Mouse (Mus musculus): Measurements from ENCODE around the gene Fam189b.
"Not testable (repeated sequence)": the region's sequence is repeated elsewhere in the genome, so short reads cannot be mapped to it uniquely, and the experiment has no call there.

Fam189b gene

DNA sequence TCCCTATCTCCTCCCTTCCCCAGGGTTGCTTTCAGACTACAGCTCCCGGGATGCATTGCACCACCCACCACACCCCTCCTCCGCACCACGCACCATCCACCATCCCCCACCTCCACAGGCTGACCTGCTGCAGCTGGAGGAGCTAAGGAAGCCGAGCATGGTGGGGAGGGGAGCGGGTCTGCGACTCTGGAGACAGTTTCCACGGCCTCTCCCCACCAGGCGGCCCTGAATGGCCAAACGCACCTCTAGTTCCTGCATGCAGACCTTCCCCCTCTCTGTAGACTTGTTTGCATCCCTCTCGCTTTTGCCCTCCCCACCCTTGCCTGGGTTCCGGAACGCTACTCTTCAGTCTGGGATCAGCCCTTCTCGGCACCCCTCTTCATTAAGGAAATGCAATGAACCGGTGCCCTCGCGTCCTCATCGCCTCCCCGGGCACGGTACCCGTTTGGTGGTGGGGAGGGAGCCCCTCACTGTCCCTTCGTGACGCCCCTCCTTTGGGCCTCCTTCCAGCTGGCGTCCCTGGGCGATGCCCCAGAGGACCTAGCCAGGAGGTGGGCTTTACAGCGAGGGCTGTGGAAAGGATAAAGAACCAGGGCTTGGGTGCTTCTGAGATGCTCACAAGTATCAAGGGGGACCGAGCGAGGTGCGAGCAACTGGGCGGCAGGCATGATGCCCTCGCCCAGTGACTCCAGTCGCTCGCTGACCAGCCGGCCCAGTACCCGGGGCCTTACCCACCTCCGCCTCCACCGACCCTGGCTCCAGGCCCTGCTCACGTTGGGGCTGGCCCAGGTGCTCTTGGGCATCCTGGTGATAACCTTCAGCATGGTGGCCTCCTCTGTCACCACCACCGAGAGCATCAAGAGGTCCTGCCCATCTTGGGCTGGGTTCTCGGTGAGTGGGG lies at the start of gene Fam189b:
Gene Fam189b (plus strand): TSS at position 86 of the 901 bp plus-strand sequence.
- peak; percentile 86 for DNase-seq (ENCODE audit: low spot score)

DNA sequence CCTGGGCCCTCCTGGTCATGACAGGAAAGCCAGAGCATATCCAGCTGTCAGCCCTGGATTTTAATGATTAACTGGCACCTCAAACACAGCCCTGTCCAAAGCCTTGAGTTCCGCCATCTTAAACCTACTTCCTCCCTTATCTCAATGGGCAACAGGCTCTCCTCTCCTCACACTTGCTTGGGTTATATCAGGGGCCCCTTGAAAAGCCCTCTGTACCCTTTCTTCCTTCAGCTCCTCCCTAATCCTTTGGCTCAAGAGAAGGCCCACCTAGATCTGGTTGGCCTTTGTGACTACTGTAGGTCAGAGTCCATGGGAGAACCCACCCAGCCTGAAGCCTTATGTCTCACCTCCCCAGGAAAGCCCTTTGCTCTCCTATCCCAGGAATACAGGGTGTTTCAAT lies 49.2 kb upstream of the Fam189b start:
- DNase-seq (ENCODE audit: low spot score): no peak

DNA sequence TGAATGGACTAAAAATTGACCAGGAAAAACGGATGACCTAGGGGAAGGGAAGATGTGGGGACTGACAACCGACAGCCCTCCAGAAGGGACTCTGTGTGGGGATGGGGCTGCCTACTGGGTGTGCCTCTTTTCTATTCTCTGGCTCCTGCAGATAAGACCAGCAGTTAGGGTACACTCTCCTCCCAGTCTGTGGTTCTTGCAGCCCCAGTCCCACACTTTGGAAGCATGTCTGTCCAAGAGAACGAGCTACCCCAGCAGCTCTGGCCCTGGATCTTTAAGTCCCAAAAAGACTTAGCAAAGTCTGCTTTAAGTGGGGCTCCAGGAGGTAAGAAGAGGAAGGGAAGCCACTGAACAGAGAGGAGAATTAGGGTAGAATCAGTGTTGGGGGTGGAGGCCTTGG lies 47.0 kb upstream of the Fam189b start, which contains the start of gene Pklr:
Gene Pklr (plus strand): TSS at position 185 of the 400 bp plus-strand sequence.
- no peak for DNase-seq (ENCODE audit: low spot score)

DNA sequence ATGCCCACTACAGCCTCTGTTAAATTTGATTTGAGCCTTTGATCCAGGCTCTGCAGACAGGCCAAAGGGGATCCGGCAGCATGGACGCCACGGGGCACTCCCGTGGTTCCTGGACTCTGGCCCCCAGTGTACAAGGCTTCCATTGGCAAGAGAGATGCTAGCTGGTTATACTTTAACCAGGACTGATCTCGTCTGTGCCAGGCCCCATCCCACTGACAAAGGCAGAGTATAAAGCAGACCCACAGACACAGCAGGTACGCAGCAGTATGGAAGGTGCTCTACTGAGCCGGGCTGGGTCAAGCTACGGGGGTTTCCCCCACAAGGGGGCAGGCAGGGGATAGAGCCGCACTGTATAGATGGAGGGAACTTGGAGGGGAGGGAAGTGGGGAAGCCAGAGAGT lies 46.6 kb upstream of the Fam189b start:
- DNase-seq (ENCODE audit: low spot score): peak; percentile 24

DNA sequence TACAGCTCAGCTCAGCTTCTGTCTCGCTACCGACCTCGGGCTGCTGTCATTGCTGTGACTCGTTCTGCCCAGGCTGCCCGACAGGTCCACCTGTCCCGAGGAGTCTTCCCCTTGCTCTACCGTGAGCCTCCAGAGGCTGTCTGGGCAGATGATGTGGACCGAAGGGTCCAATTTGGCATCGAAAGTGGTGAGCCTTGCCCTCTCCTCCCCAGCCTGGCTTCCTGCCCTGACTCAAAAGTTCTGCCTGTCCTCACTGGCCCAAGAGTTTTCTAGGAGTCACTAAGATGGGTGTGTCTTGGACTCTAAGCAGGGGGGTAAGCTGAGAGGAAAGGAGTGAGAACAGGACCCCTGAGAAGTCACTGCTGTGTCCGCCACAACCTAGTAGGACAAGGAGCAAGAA lies 38.1 kb upstream of the Fam189b start:
- no peak for DNase-seq (ENCODE audit: low spot score)

DNA sequence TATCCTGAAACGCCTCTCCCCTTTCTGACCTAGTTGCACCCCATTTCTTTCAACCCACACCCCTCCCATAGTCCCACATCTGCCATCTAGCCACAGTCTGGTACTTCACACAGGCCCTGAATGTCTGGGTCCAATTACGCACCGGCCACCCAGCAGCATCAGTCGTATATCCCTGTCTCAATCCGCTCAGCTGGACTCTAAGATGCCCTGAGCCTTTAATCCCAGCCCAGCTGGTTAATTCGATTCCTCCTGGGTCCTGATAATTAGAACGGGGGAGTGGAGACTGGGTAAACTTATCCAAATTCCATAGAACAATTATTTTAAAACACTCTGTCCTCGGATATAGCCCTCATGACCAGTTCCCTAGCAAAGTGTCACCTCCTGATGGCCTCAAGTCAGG lies 37.4 kb upstream of the Fam189b start:
- DNase-seq (ENCODE audit: low spot score): peak; percentile 39

DNA sequence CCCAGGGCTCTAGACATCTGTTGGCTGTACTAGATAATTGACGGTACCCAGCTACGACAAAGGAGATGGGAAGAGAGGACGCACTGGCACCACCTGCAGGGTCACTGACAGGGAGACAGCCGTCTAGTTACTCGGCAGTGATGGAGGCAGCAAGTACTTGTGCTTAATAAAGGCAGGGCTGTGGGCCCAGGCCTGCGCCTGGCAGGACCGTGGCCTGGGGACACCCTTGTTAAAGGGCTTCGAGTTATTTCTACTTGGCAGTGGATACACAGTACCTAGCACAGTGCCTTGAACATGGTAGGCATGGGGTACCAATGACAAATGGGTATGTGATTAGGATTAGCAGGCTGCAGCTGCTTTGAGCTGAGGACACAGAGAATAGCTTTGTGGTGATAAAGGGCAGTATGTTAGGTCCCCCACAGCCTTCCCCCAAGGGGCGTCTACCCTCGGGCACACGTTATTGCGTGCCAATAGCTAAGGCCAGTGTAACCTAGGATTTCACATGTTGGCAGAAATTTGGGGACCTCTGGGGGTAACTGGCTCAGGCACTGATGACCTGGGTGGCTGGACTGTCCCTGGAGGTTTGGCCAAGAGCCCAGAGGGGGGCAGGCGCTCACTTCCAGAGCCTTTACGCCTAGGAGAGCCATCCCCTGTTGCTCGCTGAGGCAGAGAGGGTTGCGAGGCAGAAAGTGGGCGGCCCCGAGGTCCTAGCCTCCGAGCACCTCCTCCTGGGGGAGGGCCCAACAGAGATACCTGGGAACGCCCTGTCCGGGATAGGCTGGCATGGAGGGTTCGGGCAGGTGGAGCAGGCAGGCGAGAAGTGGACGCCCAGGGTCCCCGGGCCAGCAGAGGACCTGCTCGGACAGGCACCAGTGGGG lies 35.6 kb upstream of the Fam189b start:
- no peak for DNase-seq (ENCODE audit: low spot score)

DNA sequence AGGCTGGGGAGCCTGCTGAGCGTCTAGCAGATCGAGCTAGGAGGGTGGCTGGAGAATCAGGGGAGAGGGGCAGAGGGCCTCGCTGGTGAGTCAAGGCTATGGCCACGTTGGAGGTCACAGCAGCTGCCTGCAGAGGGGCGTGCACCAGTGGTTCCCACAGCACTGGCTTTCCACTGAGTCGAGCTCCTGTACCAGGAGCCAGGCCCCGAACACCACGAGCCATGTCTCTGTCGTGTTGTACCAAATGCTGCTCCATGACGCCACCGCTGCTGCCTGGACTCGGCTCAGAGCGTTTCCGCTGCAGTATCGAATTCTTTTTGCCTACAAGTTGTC lies 35.0 kb upstream of the Fam189b start:
- no peak for DNase-seq (ENCODE audit: low spot score)

DNA sequence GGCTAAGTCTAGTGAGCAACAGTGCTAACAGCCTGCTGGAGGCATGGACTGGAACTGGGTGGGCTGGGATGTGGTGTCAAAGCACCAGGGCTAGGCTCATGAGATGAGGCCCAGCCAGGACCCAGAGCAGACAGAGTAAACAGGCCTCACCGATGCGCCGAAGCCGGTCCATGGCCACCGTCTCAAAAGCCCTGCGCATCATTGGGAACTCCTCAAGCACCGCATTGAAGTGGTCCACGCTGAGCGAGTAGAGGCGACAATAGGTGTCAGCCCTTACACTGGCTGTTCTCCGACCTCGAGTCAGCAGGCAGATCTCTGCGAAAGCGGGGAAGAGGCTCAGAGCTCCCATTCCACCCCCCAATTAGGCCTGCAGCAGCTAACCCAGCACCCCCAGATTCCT lies 34.4 kb upstream of the Fam189b start:
- no peak for DNase-seq (ENCODE audit: low spot score)

DNA sequence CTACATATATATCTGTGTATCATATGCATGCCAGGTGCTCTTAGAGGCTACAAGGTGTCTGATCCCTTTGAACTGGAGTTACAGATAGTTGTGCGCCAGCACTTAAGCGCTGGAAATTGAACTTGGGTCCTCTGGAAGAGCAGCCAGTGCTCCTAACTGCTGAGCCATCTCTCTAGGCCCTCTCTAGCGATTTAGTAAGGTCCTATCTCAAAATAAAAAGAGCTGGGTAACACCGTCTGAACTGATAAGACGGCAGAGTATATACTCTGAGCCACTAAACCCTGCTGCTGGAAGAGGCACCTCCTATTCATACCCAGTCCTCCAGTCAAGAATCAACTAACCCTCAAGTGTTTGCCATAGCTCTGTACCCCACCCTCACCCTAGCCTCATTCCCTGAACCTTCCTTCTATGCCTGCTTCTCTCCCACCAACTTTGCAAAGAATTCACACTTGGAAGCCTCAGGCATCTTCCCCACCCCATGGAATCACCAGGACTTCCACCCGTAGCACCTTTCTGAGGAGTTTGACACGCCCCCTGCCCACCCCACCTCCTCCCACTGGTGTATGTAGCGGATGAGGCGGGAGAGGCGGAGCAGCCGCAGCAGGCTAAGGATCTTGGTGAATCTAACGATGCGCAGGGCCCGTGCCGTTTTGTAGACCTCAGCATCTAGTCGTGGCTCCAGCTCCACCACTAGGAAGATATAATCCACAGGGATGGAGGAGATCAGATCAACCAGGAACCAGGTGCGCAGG lies 30.7 kb upstream of the Fam189b start:
- DNase-seq (ENCODE audit: low spot score): no peak

DNA sequence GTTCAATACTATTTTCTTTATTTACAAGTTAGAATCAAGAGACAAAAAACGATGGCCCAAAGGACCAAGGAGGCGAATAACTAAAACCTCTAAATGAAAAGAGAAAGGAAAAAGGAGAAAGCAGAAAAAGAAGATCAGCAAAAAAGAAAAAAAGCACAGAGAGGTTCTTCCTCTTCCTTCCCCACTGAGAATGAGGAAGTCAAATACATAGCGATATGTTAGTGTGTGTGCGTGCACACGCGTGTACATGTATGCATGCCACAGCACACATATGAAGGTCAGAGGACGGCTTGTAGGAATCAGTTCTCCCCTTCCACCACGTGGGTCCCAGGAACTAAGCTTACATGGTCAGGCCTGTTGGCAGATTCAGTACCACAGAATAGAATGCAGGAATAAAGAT lies 26.0 kb upstream of the Fam189b start:
- DNase-seq (ENCODE audit: low spot score): no peak

DNA sequence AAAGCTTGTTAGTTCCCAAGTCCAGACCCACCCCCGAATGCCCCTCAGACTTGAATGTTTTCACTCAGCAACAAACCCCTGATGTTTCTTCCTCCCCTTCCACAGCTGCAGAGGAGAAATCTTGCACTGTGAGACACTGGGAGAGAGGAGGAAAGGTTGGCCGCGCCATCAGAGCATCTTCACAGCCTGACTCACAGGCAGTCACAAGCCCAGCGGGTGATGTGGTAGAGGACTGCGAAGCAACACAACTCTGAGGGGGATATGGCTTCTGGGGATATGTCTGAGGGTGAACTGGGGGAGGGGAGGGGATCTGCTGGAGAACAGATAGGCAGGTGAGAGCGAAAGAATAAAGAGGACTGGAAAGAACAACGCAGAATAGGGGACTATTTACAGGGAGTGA lies 24.3 kb upstream of the Fam189b start:
- DNase-seq (ENCODE audit: low spot score): no peak

DNA sequence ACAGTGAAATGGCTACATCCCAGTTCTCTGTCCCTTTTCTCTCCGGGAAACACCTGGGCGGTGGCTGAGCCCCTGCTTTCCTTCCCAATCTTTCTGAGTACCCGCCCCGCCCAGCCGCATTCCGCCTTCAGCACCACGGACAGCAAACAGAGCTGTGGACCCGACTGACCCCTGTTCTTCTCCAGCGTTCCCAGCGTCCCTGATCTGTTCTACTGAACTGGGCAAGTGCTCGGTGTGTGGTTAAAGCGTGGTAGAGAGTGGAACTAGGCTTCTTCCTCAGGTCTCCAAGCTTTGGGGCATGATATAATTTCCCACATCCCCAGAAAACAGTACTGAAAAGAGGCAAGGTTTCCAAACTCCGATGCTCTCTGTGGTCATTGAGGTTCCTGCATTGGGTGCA lies 23.7 kb upstream of the Fam189b start:
- peak; percentile 70 for DNase-seq (ENCODE audit: low spot score)

DNA sequence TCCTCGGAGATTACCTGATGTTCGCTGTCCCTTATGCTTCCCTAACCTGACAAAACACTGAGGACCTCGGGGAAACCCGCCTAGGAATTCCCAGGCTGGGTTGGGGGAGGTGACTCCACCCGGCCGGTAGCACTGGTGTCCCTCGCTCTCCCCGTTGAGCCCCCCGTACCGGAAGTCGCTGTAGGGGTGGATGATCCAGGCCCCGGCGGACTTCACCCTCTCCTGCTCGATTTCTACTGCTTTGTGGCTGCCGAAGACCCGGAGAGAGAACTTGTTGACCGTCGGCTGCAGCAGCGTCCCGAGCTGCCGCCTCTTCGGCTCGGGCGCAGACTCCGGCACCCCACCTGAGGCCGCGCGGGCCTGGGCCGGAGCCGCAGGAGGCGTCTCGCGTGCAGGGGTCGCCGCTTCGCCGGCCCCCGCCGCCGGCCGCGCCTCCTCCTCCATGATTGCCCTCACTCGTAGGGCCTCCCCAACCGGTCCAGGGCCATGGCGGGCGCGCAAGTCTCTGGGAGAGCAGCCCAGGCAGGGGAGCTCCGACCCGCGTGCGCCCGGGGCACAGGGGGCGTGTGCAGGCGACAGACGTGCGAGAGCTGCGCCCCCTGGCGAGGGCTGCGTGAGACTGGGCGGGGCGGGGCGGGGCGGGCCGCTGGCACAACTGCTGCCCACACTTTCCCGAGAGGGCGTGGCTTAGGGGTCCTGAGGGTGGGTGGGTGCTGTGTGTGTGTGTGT lies 23.2 kb upstream of the Fam189b start, which contains the start of gene Hcn3:
Gene Hcn3 (minus strand): TSS at position 581 of the 729 bp plus-strand sequence.
- DNase-seq (ENCODE audit: low spot score): peak; percentile 88

DNA sequence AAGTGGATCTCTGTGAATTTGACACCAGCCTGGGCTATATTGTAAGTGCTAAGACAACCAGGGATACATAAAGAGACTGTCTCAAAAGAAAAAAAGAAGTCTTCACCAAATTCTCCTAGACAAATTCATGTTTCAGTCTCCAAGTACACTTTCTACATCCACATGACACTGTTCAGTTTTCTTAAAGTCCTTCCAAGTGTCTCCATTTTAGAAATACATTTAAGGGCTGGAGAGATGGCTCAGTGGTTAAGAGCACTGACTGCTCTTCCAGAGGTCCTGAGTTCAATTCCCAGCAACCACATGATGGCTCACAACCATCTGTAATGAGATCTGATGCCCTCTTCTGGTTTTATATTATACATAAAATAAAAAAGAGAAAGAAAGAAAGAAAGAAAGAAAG lies 21.7 kb upstream of the Fam189b start:
- not testable (repeated sequence) for DNase-seq (ENCODE audit: low spot score)

DNA sequence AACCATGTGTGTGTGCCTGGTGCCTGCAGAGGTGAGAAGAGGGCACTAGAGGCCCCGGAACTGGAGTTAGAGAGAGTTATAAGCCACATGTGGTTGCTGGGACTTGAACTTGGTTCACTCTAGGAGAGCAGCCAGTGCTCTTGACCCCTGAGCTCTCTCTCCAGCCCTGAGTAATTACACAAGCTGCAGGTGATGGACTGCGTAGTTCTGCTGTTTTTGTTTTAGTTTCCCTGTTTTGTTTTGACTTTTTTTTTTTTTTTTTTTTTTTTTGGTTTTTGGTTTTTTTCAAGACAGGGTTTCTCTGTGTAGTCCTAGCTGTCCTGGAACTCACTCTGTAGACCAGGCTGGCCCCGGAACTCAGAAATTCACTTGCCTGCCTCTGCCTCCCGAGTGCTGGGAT lies 21.2 kb upstream of the Fam189b start:
- no peak for DNase-seq (ENCODE audit: low spot score)

DNA sequence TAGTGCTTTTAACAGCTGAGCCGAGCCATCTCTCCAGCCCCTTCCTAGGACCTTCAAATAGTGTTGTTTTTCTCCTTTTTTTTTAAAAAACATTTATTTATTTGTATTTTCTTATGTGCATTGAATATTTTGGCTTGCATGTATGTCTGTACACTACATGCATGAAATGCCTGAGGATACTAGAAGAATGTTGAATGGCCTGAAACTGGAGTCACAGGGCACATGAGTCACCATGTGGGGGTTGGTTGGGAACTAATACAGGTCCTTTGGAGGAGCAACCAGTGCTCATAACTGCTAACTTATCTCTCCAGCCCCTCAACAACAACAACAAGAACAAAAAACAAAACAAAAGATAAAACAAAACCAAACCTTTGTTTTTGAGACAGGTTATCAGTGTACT lies 19.8 kb upstream of the Fam189b start:
- no peak for DNase-seq (ENCODE audit: low spot score)

DNA sequence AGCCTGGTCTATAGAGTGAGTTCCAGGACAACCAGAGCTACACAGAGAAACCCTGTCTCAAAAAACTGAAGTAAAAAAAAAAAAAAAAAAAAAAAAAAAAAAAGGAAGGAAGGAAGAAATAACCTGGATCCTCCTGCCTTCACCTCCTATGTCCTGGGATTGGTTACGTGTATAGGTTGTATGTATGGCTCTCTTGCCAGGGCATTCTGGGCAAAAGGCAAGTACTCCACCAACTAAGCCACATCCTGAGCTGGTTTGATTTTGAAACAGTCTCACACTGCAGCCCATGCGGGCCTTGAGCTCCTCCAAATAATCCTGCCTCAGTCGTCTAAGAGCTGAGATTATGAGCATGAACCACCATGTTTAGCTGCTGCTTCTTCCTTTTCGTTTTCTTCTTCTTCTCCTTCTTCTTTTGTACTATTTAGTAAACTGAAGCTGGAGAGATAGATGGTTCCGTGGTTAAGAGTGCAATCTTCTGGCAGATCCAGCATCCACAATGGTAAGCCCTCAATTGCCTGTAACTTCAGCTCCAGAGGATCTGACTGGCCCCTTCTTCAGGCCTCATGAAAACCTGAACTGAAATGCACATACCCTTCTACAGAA lies 19.2 kb upstream of the Fam189b start:
- no peak for DNase-seq (ENCODE audit: low spot score)

DNA sequence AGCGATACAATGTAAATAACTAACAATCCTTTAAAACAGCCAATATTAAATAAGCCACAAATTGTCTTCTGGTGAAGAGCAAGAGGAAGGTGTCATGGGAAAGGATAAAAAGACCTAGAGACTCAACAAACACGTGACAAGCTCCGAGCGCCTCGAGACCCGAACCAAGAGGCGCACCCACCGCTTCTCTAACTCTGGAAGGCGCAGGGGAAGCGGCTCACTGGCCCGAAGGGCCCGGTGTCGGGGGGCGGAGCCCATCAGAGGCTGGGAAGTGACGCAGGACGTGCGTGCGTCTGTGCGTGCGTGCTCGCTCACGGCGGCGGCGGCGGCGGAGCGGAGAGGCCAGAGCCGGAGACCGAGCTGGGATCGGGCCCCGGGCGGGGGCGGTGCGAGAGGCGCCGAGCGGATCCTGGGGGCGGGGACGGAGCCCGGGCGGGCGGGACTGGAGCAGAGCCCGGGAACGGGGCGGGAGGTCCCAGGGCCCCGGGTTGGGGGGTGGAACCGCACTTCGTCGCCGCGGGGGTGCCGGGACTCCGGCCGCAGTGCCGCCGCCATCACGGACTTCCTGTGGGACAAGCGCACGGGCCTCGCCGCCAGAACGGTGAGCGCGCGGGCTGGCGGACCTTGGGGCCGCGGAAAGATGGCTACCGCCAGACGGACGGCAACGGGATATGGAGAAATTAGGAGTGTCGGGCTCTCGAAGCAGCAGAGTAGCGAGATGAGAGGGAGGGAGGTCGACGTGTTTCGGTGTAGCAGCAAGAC lies 18.3 kb upstream of the Fam189b start, which contains the start of gene Clk2:
Gene Clk2 (plus strand): TSS at position 290 of the 762 bp plus-strand sequence.
- peak; percentile 93 for DNase-seq (ENCODE audit: low spot score)

DNA sequence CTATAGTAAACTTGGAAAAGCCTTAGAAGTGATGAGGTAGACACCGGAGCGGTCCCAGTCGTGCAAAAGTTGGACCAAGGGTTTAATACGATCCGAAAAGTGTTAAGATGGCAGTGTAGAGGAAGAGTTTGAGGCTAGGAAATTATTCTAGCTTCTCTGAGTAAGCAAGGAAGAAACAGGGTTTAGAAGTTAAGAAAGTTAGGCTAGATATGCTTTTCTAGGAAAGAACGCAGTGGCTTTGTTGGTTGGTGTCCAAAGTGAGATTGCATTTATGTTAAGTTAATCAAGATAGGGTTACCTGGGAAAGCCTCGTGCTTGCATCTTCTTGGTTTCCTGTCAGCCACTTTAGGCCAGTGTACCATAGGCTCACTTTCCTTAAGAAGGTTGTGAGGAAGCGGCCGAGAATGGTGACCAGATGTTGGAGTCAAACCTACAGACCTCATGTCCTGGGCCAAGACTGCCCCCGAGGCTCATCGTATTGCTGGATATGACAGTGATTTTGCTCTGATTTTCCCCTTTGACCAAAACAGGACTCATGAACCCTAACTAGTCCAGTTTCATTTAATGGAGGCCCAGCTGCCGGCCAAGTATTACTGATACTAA lies 17.6 kb upstream of the Fam189b start:
- no peak for DNase-seq (ENCODE audit: low spot score)

Measured in retina, embryonic 14.5 days (tissue).